Mouse (Mus musculus) liver, adult 2 months (tissue): ENCODE measurements around the gene Nxph3. TPM values are rescaled to one million over a fixed set of nuclear protein-coding genes. Genes with fewer than 3 reads are reported as not detected.
A peak's percentile ranks its signal among the peaks of the same experiment; 100 is the strongest.

Source experiments
- DNase-seq: peaks from one replicate; pipeline ENCODE4 v3.0.0-alpha.2; 2011; ENCODE audit warnings: low read depth, low spot score; ENCODE audit errors: extremely low read depth
- H3K27ac ChIP-seq: fragments of 200-500 bp; replicated peaks from 2 replicates; pipeline ENCODE4 v1.5.1; 2012; ENCODE audit warnings: low read depth, mild to moderate bottlenecking, control low read depth, inconsistent platforms, low read length; ENCODE audit not compliant: insufficient read depth
- H3K27me3 ChIP-seq: fragments of 200-500 bp; 2 replicates; pipeline ENCODE4 v1.6.1; 2012; ENCODE audit warnings: mild to moderate bottlenecking, moderate library complexity, low read length, inconsistent platforms; ENCODE audit not compliant: control insufficient read depth, insufficient read depth
- H3K36me3 ChIP-seq: fragments of 200-500 bp; 2 replicates; pipeline ENCODE4 v1.6.1; 2012; ENCODE audit warnings: low read length, inconsistent platforms; ENCODE audit not compliant: control insufficient read depth, insufficient read depth
- H3K4me1 ChIP-seq: fragments of 200-500 bp; 2 replicates; pipeline ENCODE4 v1.6.1; 2011; ENCODE audit warnings: low read length; ENCODE audit not compliant: control insufficient read depth, insufficient read depth
- H3K4me3 ChIP-seq: fragments of 200-500 bp; 2 replicates; pipeline ENCODE4 v1.5.1; 2011; ENCODE audit warnings: low read depth, mild to moderate bottlenecking, control low read depth, low read length, moderate library complexity; ENCODE audit not compliant: insufficient read depth
- H3K79me2 ChIP-seq: fragments of 200-500 bp; 2 replicates; pipeline ENCODE4 v1.6.1; 2012; ENCODE audit warnings: inconsistent platforms, mild to moderate bottlenecking, low read length, moderate library complexity; ENCODE audit not compliant: control insufficient read depth, insufficient read depth
- H3K9ac ChIP-seq: fragments of 200-500 bp; 2 replicates; pipeline ENCODE4 v1.6.1; 2012; ENCODE audit warnings: low read depth, mild to moderate bottlenecking, control low read depth, inconsistent platforms, low read length
- CTCF ChIP-seq: fragments of 200-500 bp; IDR thresholded peaks from 2 replicates; pipeline ENCODE4 v1.5.1; 2011; ENCODE audit warnings: low read depth, low read length, control low read depth
- POLR2A ChIP-seq: fragments of 200-500 bp; IDR thresholded peaks from 2 replicates; pipeline ENCODE4 v1.6.1; 2011; ENCODE audit warnings: low read length, control low read depth; ENCODE audit not compliant: insufficient read depth; ENCODE audit errors: extremely low read depth
- WGBS: fragments of 180-500 bp; shearing (Covaris S2); methylation state at CpG from one replicate; pipeline ENCODE4 v1.1.7; 2018; 5-methylcytosine and 5-hydroxymethylcytosine counted together
- polyA plus RNA-seq: library from polyadenylated mRNA; depleted of rRNA; stranded (reverse); fragments of >200 nt; gene quantifications from 2 replicates; pipeline ENCODE4 v1.2.3, GENCODE M21; 2012; rRNA removed
- total RNA-seq: library from RNA; depleted of rRNA; stranded (reverse); fragments of >200 nt; gene quantifications from 2 replicates; pipeline ENCODE4 v1.2.3, GENCODE M21; 2014; rRNA removed

Nxph3 gene
- total RNA-seq: not detected in 2 replicates
- 0.05 TPM in 1 of 2 replicates, not detected in the other for polyA plus RNA-seq

- H3K27me3 ChIP-seq: peaks cover 18% of the 10 kb centered on the region
- no peak for DNase-seq
- H3K4me1 ChIP-seq: no peaks in the 10 kb centered on the region; the same call in 1 of the 2 replicates
- no peaks in the 10 kb centered on the region for H3K36me3 ChIP-seq
- WGBS: under 1% methylated on average over 60 of the region's 66 CpGs
- H3K4me3 ChIP-seq: peak within 1 kb of the TSS; percentile 69
- no peaks in the 10 kb centered on the region for H3K79me2 ChIP-seq
- no peak for TF ChIP-seq POLR2A
- peak; percentile 66 for TF ChIP-seq CTCF
- no peak within 1 kb of the TSS for H3K27ac ChIP-seq
- H3K9ac ChIP-seq: peak within 1 kb of the TSS; percentile 81
Measured at GRCm38 (mm10) chr11:95514298-95514861, at the start of gene Nxph3. Gene Nxph3 (minus strand): TSS chr11:95514570.

GRCm38 (mm10) chr11:95563849-95564248 is 49.5 kb upstream of the Nxph3 start:
- no peaks in the 10 kb centered on the region for H3K4me1 ChIP-seq
- no peaks in the 10 kb centered on the region for H3K79me2 ChIP-seq
- TF ChIP-seq CTCF: no peak
- TF ChIP-seq POLR2A: no peak
- DNase-seq: no peak
- no peak overlapping the region for H3K9ac ChIP-seq
- no peak overlapping the region for H3K4me3 ChIP-seq
- H3K27me3 ChIP-seq: no peaks in the 10 kb centered on the region
- H3K36me3 ChIP-seq: no peaks in the 10 kb centered on the region
- no peak overlapping the region for H3K27ac ChIP-seq
- 98% methylated on average over 5 of the region's 5 CpGs for WGBS

DNA sequence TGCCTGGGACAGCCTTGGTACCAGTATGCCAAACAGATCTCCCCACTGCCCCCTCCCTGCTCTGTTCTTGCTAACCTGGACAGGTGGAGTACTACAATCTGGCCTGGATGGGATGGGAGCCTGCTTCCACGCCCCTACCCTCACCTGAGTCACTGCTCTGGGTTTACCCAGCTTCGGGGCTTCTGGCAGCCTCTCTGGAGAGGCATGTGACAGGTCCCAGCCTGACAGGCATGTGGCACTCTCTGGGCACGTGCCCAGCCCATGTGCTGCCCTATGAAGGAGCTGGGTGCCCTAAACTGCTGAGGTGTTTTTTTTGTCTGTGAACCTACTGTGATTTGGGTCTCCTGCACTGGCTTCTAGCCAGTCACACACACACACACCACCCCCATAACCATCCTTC is 46.4 kb upstream of the Nxph3 start:
- 51% methylated on average over 3 of the region's 3 CpGs for WGBS

GRCm38 (mm10) chr11:95559761-95560160 is 45.4 kb upstream of the Nxph3 start:
- H3K9ac ChIP-seq: no peak overlapping the region
- no peak for TF ChIP-seq POLR2A
- no peak for TF ChIP-seq CTCF
- no peaks in the 10 kb centered on the region for H3K4me1 ChIP-seq
- no peak for DNase-seq
- H3K27me3 ChIP-seq: no peaks in the 10 kb centered on the region
- H3K79me2 ChIP-seq: no peaks in the 10 kb centered on the region
- no peak overlapping the region for H3K27ac ChIP-seq
- no peak overlapping the region for H3K4me3 ChIP-seq
- H3K36me3 ChIP-seq: no peaks in the 10 kb centered on the region
- WGBS: 80% methylated on average over 2 of the region's 2 CpGs

More for the DNA sequence above, 46.4 kb upstream of the Nxph3 start:
- Histone ChIP-seq H3K79me2 (no peaks in the 10 kb centered on the region), H3K27ac (no peak overlapping the region), H3K36me3 (no peaks in the 10 kb centered on the region), H3K27me3 (no peaks in the 10 kb centered on the region), H3K4me3 (no peak overlapping the region), H3K9ac (no peak overlapping the region), H3K4me1 (no peaks in the 10 kb centered on the region)
- TF ChIP-seq CTCF (no peak), POLR2A (no peak)
- DNase-seq: no peak

- no peaks in the 10 kb centered on the region for H3K27me3 ChIP-seq
- H3K27ac ChIP-seq: no peak overlapping the region
- no peaks in the 10 kb centered on the region for H3K36me3 ChIP-seq
- no peak for TF ChIP-seq CTCF
- no peak for TF ChIP-seq POLR2A
- no peak for DNase-seq
- H3K4me1 ChIP-seq: no peaks in the 10 kb centered on the region
- H3K79me2 ChIP-seq: no peaks in the 10 kb centered on the region
- H3K9ac ChIP-seq: no peak overlapping the region
- no peak overlapping the region for H3K4me3 ChIP-seq
- 51% methylated on average over 6 of the region's 6 CpGs for WGBS
Measured at GRCm38 (mm10) chr11:95557719-95558118, 43.3 kb upstream of the Nxph3 start.

DNA sequence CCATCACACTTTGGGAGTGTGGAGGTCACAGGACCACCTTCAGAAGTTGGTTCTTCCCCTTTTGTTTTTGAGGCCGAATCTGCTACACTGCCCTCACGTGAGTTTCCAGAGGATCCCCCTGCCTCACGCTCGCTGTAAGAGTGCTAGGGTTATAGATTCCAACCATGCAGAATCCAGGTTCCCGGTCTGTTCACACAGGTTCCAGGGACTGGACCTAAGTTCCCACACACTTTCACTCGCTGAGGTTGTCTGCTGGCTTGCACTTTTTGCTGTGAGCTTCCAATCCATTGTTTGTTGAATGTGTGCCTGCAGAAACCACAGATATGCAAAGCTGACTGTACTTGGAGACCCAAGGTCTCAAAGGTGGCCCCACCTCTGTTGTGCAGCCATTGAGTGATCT is 42.7 kb upstream of the Nxph3 start:
- DNase-seq: no peak
- Histone ChIP-seq H3K4me3 (no peak overlapping the region), H3K79me2 (no peaks in the 10 kb centered on the region), H3K27ac (no peak overlapping the region), H3K27me3 (no peaks in the 10 kb centered on the region), H3K9ac (no peak overlapping the region), H3K36me3 (no peaks in the 10 kb centered on the region), H3K4me1 (no peaks in the 10 kb centered on the region)
- 78% methylated on average over 6 of the region's 6 CpGs for WGBS
- TF ChIP-seq POLR2A (no peak), CTCF (no peak)
